Mouse (Mus musculus) kidney, postnatal 14 days (tissue): ENCODE data around the gene Fam178b.
"Not testable (repeated sequence)": the region's sequence is repeated elsewhere in the genome, so short reads cannot be mapped to it uniquely, and the experiment has no call there.

Experiments
- DNase-seq: peaks from one replicate; pipeline ENCODE4 v3.0.0; 2022; ENCODE audit warnings: mixed read lengths

The Fam178b gene

GRCm38 (mm10) chr1:36615958-36616357, 67.0 kb downstream of the Fam178b start:
- DNase-seq = not testable (repeated sequence)

- no peak for DNase-seq
Measured at GRCm38 (mm10) chr1:36615188-36615587, 67.8 kb downstream of the Fam178b start.

GRCm38 (mm10) chr1:36614584-36614983, 68.4 kb downstream of the Fam178b start:
- no peak for DNase-seq

GRCm38 (mm10) chr1:36613374-36613895, 69.5 kb downstream of the Fam178b start:
- DNase-seq = no peak

GRCm38 (mm10) chr1:36612362-36612761, 70.6 kb downstream of the Fam178b start:
- DNase-seq = no peak

GRCm38 (mm10) chr1:36611449-36612123, 71.4 kb downstream of the Fam178b start:
- DNase-seq = no peak

GRCm38 (mm10) chr1:36608211-36608610, 74.8 kb downstream of the Fam178b start:
- no peak for DNase-seq

- DNase-seq = no peak
Measured at GRCm38 (mm10) chr1:36606951-36607350, 76.0 kb downstream of the Fam178b start.

GRCm38 (mm10) chr1:36604254-36605156, 78.5 kb downstream of the Fam178b start:
- DNase-seq = peak; percentile 73

- peak; percentile 56 for DNase-seq
Measured at GRCm38 (mm10) chr1:36603361-36603760, 79.6 kb downstream of the Fam178b start.

GRCm38 (mm10) chr1:36602271-36602670, 80.7 kb downstream of the Fam178b start:
- no peak for DNase-seq

GRCm38 (mm10) chr1:36598411-36598810, 84.6 kb downstream of the Fam178b start:
- DNase-seq = no peak

- peak; percentile 82 for DNase-seq
Measured at GRCm38 (mm10) chr1:36596114-36596513, 86.9 kb downstream of the Fam178b start.

GRCm38 (mm10) chr1:36595167-36595931, 87.6 kb downstream of the Fam178b start:
- no peak for DNase-seq

- no peak for DNase-seq
Measured at GRCm38 (mm10) chr1:36593099-36593498, 89.9 kb downstream of the Fam178b start.

GRCm38 (mm10) chr1:36591408-36591807, 91.6 kb downstream of the Fam178b start:
- DNase-seq = no peak

GRCm38 (mm10) chr1:36590664-36591063, 92.3 kb downstream of the Fam178b start:
- DNase-seq = no peak

GRCm38 (mm10) chr1:36589486-36589885, 93.5 kb downstream of the Fam178b start:
- peak; percentile 84 for DNase-seq

GRCm38 (mm10) chr1:36588476-36589450, 94.2 kb downstream of the Fam178b start:
- DNase-seq = peak; percentile 49

GRCm38 (mm10) chr1:36587860-36588259, 95.1 kb downstream of the Fam178b start:
- DNase-seq = no peak

- DNase-seq = no peak
Measured at GRCm38 (mm10) chr1:36586288-36586687, 96.7 kb downstream of the Fam178b start.
